Mouse (Mus musculus) ES-Bruce4 (cell line): Measurements from ENCODE around the gene Serpina1e. TPM values are rescaled to one million over a fixed set of nuclear protein-coding genes. Genes with fewer than 3 reads are reported as not detected.

Experiments used
- H3K27ac ChIP-seq: 2 replicates; pipeline ENCODE4 v1.5.1; 2012; ENCODE audit warnings: low read length, inconsistent platforms; ENCODE audit not compliant: insufficient read depth
- H3K27me3 ChIP-seq: 2 replicates; pipeline ENCODE4 v1.6.1; 2012; ENCODE audit warnings: mild to moderate bottlenecking, low read length, inconsistent platforms; ENCODE audit not compliant: control insufficient read depth, poor library complexity, insufficient read depth, severe bottlenecking
- H3K36me3 ChIP-seq: 2 replicates; pipeline ENCODE4 v1.6.1; 2012; ENCODE audit warnings: inconsistent platforms, mild to moderate bottlenecking, low read length, moderate library complexity; ENCODE audit not compliant: control insufficient read depth, poor library complexity, insufficient read depth, severe bottlenecking
- H3K4me1 ChIP-seq: one replicate; pipeline ENCODE4 v1.8.1; 2011; ENCODE audit warnings: low read length; ENCODE audit not compliant: control insufficient read depth, insufficient read depth
- H3K4me3 ChIP-seq: 2 replicates; pipeline ENCODE4 v1.5.1; 2011; ENCODE audit warnings: low read depth, mild to moderate bottlenecking, low read length
- H3K9ac ChIP-seq: 2 replicates; pipeline ENCODE4 v1.6.1; 2012; ENCODE audit warnings: low read depth, mild to moderate bottlenecking, inconsistent platforms; ENCODE audit not compliant: poor library complexity, severe bottlenecking
- H3K9me3 ChIP-seq: replicated peaks from 2 replicates; pipeline ENCODE4 v1.6.1; 2012; ENCODE audit warnings: mild to moderate bottlenecking, low read length, inconsistent platforms; ENCODE audit not compliant: control insufficient read depth, poor library complexity, insufficient read depth, severe bottlenecking
- CTCF ChIP-seq: IDR thresholded peaks from one replicate; pipeline ENCODE4 v1.8.1; 2011; ENCODE audit warnings: low read depth, low read length
- EP300 ChIP-seq: IDR thresholded peaks from 2 replicates; pipeline ENCODE4 v1.6.1; 2011; ENCODE audit warnings: low read depth, low read length; ENCODE audit not compliant: insufficient read depth
- POLR2A ChIP-seq: IDR thresholded peaks from one replicate; pipeline ENCODE4 v1.8.1; 2011; ENCODE audit warnings: low read length; ENCODE audit not compliant: insufficient read depth
- polyA plus RNA-seq: library from polyadenylated mRNA; stranded (reverse); fragments of >200 nt; gene quantifications from 2 replicates; pipeline ENCODE4 v1.2.4, GENCODE M21; 2011; ENCODE audit warnings: low read depth; ENCODE audit not compliant: missing spikeins, insufficient read depth, insufficient read length

The Serpina1e gene
- not detected in 2 replicates for polyA plus RNA-seq

- Histone ChIP-seq H3K9me3 (no peaks in the 10 kb centered on the region), H3K4me3 (no peak within 1 kb of the TSS), H3K9ac (no peak within 1 kb of the TSS), H3K36me3 (no peaks in the 10 kb centered on the region), H3K27me3 (no peaks in the 10 kb centered on the region), H3K27ac (no peak within 1 kb of the TSS), H3K4me1 (no peaks in the 10 kb centered on the region)
- TF ChIP-seq EP300, result no peak
- TF ChIP-seq CTCF, result no peak
- TF ChIP-seq POLR2A, result no peak
Observed at GRCm38 (mm10) chr12:103958798-103959197, at the start of gene Serpina1e. Gene Serpina1e (minus strand): TSS chr12:103958975.

- H3K27ac ChIP-seq, result no peak overlapping the region
- H3K4me1 ChIP-seq, result no peaks in the 10 kb centered on the region
- H3K36me3 ChIP-seq, result no peaks in the 10 kb centered on the region
- no peak overlapping the region for H3K9ac ChIP-seq
- H3K4me3 ChIP-seq, result no peak overlapping the region
- TF ChIP-seq CTCF, result peak; percentile 4
- TF ChIP-seq POLR2A, result no peak
- TF ChIP-seq EP300, result no peak
- peaks cover 8% of the 10 kb centered on the region for H3K9me3 ChIP-seq
- H3K27me3 ChIP-seq, result no peaks in the 10 kb centered on the region; the same call in 1 of the 2 replicates
Observed at GRCm38 (mm10) chr12:104004689-104005088, 45.9 kb upstream of the Serpina1e start.

- H3K27me3 ChIP-seq, result no peaks in the 10 kb centered on the region; the same call in 1 of the 2 replicates
- TF ChIP-seq POLR2A (no peak), CTCF (no peak), EP300 (no peak)
- H3K9ac ChIP-seq, result no peak overlapping the region
- no peaks in the 10 kb centered on the region for H3K4me1 ChIP-seq
- no peak overlapping the region for H3K4me3 ChIP-seq
- peaks cover 8% of the 10 kb centered on the region for H3K9me3 ChIP-seq
- no peaks in the 10 kb centered on the region for H3K36me3 ChIP-seq
- H3K27ac ChIP-seq, result no peak overlapping the region
Observed at GRCm38 (mm10) chr12:104003238-104003612, 44.5 kb upstream of the Serpina1e start.

- H3K36me3 ChIP-seq, result no peaks in the 10 kb centered on the region
- no peak overlapping the region for H3K9ac ChIP-seq
- TF ChIP-seq CTCF, result no peak
- no peak for TF ChIP-seq POLR2A
- no peak for TF ChIP-seq EP300
- H3K4me1 ChIP-seq, result no peaks in the 10 kb centered on the region
- H3K27me3 ChIP-seq, result no peaks in the 10 kb centered on the region
- peaks cover 8% of the 10 kb centered on the region for H3K9me3 ChIP-seq
- no peak overlapping the region for H3K27ac ChIP-seq
- no peak overlapping the region for H3K4me3 ChIP-seq
Observed at GRCm38 (mm10) chr12:104002569-104003237, 43.9 kb upstream of the Serpina1e start.

GRCm38 (mm10) chr12:104000594-104000993 lies 41.8 kb upstream of the Serpina1e start:
- H3K36me3 ChIP-seq, result no peaks in the 10 kb centered on the region

GRCm38 (mm10) chr12:103999611-104000010 lies 40.8 kb upstream of the Serpina1e start:
- Histone ChIP-seq H3K4me3 (no peak overlapping the region), H3K36me3 (no peaks in the 10 kb centered on the region), H3K4me1 (no peaks in the 10 kb centered on the region), H3K9me3 (peaks cover 6% of the 10 kb centered on the region), H3K27ac (no peak overlapping the region), H3K9ac (no peak overlapping the region), H3K27me3 (no peaks in the 10 kb centered on the region)
- TF ChIP-seq EP300 (no peak), CTCF (no peak), POLR2A (no peak)

More at GRCm38 (mm10) chr12:104000594-104000993, 41.8 kb upstream of the Serpina1e start:
- Histone ChIP-seq H3K9ac (no peak overlapping the region), H3K4me3 (no peak overlapping the region), H3K27me3 (no peaks in the 10 kb centered on the region), H3K27ac (peak overlapping the region; percentile 28; the same call in 1 of the 2 replicates), H3K4me1 (no peaks in the 10 kb centered on the region), H3K9me3 (peaks cover 8% of the 10 kb centered on the region)
- TF ChIP-seq POLR2A (no peak), EP300 (no peak), CTCF (no peak)
